Mouse (Mus musculus) C2C12 (cell line): ENCODE measurements around the gene Tchp.

ENCODE experiments used
- CEBPB ChIP-seq: IDR thresholded peaks from one replicate; pipeline ENCODE4 v1.6.1; 2011; ENCODE audit warnings: low read depth, mild to moderate bottlenecking, control low read depth, moderate library complexity
- CTCF ChIP-seq: IDR thresholded peaks from one replicate; pipeline ENCODE4 v1.5.1; 2011; ENCODE audit not compliant: control insufficient read depth, insufficient read depth, insufficient read length
- FOSL1 ChIP-seq: IDR thresholded peaks from one replicate; pipeline ENCODE4 v1.8.0; 2011; ENCODE audit warnings: mild to moderate bottlenecking, low read length; ENCODE audit not compliant: poor library complexity, insufficient read depth, severe bottlenecking
- MAX ChIP-seq: IDR thresholded peaks from one replicate; pipeline ENCODE4 v1.6.1; 2011; ENCODE audit warnings: mild to moderate bottlenecking, control low read depth
- MYOD1 ChIP-seq: IDR thresholded peaks from one replicate; pipeline ENCODE4 v1.6.1; 2011; ENCODE audit warnings: low read depth; ENCODE audit not compliant: control insufficient read depth, insufficient read length
- MYOG ChIP-seq: IDR thresholded peaks from one replicate; pipeline ENCODE4 v1.6.1; 2011; ENCODE audit not compliant: control insufficient read depth, insufficient read length; ENCODE audit errors: extremely low read depth
- USF1 ChIP-seq: IDR thresholded peaks from one replicate; pipeline ENCODE4 v1.6.1; 2011; ENCODE audit warnings: low read depth, mild to moderate bottlenecking, control low read depth, moderate library complexity

DNA sequence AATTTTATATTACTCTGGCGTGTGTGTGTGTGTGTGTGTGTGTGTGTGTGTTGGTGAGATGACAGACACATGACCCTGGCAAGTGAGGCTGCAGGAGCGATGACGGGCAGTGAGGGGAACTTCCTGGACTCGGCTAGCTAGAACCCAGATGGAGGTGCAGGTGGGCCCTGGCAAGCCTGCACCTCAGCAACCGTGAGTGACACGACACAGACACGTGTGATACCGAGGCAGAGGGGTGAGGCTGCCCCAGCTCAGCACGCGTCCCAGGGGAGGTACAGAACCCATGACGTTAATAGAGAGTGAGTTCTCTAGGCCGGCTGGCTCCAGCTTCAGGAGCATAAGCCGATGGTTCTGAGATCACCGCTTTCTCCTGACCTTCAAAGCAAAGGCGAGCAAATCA is 24.4 kb downstream of the Tchp start:
- TF ChIP-seq CTCF, result no peak
- TF ChIP-seq MAX, result no peak
- TF ChIP-seq USF1, result no peak
- TF ChIP-seq MYOD1, result no peak
- TF ChIP-seq CEBPB, result no peak
- no peak for TF ChIP-seq FOSL1
- TF ChIP-seq MYOG, result no peak
